Mouse (Mus musculus) adrenal gland, postnatal 10 days (tissue): ENCODE results near the gene Fli1. TPM values are rescaled to one million over a fixed set of nuclear protein-coding genes. Genes with fewer than 3 reads are reported as not detected.

Source experiments
- DNase-seq: peaks from one replicate; pipeline ENCODE4 v3.0.0; 2021; ENCODE audit warnings: mixed read lengths
- total RNA-seq, 2 experiments: library from RNA; stranded (reverse); gene quantifications; 2 replicates each; pipeline ENCODE4 v1.2.3; 2021

The Fli1 gene
- total RNA-seq, 2 experiments from 2014 or later, result 37.9 to 41.2 TPM

DNA sequence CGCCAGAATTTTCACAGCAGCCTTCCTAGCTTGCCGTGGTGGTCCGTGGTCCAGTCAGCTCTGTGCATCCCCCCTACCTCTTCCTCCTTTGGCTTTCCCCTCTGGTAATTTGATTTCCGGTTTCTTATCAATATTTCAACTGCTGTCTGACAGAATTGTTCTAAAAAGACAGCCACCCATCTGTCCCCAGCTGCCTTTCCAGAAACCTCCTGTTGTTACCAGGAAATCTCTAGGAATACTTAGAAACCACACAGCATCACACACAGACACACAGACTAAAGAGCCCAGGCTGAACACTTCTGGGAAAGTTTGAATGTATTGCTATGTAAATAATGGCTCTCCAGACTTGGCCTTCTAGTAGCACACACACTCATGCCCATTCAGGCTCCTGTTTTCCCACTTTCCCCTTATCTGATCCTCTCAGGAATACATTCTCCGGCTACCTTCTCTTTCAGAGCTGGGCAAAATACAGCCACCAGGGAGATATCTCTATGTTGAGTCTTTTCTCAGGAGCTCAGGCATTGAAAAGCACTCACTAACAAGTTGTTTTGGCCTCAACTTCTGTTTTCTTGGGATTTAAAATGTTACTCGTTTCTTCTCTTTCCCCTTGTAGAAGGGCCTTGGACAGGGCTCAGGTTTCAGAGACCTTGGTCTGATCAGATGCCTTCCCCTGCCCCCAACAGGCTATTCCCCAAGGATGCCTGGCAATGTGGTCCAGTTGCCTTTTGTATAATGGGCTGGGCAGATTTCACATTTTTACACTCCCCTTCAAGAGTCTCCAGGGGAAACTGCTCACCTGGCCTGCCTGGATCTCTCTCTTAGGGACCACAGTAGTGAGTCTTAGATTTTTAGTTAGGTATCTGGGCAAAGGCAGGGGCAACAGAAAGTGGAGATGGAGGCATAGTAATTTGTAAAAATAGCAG, 7.1 kb upstream of the Fli1 start:
- DNase-seq, result no peak

DNA sequence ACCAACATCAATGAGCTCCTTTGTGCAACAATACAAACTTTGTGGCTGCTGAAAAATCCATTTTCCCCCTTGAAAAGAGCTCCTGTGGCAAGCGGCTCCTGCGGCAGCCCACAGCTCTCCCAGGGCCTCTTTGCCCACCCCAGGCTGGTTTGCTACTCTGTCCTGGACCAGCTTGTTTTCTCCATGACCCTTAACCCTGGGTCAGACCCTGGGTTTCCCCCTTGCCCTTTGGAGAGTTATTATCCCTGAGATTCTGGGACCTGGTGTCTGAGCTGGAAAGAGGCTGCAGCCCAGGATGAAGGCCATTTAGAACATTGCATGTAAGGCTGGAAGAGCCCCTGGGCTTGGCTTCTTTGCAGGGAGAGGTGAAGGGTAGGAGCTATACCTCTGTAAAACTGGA, 4.1 kb upstream of the Fli1 start:
- no peak for DNase-seq

DNA sequence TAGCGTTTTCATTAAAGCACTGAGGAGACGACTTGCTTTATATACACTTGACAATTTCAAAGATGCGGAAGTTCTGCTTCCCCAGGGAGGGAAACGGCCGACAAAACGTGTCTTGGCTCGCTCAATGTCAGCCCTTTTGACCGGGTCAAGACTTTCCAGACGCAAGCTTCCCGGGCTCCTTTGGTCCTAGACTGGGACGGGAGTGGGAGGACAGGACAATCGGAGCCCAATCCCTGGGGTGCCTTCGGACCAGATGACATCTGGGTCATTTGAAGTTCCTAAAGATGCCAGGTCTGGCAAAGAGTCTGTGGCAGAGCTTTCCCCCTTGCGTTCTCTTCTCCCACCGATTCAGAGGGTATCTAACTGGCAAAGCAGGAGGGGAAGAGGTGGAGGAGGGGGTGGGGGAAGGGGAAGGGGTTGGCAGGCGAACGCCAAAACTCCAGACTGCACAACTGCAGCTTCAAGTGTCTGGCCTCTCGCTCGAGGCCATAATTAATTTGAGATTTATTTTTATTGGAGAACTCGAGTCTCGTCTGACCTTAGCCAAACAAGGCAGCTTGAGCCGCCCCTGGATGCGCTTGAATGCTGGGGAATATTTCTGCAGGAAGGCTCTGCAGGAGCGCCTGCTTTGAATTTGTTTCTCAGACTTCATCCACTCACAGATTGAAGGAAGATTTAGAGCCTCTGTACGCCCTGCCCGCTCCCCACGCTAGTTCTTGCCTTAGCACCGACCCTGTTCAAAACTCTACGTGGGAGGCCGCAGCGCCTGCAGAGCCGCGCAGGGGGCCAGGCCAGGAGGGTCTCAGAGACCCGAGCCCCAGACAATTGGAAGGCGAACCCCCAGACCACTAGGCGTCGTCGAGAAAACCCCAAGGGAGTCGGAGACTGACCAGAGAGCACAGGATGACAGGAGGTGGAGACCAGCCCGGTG, 2.3 kb upstream of the Fli1 start:
- DNase-seq, result no peak

DNA sequence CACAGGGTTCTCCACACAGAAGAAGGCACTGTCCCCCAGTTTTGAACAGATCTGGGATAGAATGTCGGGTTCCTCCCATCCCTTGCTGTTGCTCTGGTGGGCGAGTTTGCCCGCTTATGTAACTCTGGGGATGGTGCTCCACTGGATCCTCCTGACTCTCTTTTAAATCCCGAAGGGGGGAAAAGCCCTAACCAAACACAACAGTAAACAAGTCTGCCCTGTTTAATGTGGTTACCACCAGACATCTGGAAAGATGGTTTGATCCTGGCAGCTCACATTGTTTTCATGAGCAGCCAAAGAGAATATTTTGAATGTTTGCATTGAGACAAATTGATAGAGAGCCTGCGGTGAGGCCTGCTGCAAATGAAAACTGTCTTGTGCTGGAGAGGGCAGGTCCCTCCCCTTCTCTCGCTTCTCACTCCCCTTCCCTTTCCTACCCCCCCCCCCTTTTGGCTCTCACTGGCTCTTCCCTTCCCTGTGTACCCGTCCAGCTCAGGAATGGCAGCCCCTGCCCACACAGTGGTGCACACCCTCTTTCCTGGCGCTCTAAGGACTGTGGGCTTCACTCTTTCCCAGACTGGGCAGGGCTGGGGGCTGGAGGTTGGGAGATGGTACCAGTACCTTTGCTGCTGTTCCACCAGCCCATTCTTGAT, 1.4 kb upstream of the Fli1 start:
- no peak for DNase-seq

DNA sequence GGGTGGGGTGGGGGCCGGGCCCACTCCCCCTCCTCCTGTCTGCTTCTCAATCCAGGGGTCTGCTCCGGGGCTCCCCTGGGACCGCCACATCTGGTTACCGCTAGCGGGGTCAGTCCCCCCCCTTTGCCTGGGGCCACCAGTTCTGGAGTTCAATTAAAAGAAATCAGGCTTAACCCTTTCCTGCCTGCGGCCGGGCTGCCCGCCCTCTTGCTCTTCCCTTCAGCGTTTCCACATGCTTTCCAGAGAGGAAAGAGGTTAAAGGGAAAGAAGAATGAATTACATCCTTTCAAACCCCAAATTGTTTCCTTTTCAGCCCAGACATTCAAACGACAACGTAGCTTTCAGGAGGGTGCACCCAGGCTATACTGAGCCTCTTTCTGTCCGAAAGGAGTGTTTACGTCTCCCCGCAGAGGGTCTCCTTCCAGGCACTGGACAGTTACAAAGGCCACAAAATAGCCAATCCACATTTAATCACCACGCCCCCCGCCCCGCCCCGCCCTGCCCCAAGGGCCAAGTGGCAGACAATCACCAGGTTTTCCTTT, 450 bp upstream of the Fli1 start:
- no peak for DNase-seq

DNA sequence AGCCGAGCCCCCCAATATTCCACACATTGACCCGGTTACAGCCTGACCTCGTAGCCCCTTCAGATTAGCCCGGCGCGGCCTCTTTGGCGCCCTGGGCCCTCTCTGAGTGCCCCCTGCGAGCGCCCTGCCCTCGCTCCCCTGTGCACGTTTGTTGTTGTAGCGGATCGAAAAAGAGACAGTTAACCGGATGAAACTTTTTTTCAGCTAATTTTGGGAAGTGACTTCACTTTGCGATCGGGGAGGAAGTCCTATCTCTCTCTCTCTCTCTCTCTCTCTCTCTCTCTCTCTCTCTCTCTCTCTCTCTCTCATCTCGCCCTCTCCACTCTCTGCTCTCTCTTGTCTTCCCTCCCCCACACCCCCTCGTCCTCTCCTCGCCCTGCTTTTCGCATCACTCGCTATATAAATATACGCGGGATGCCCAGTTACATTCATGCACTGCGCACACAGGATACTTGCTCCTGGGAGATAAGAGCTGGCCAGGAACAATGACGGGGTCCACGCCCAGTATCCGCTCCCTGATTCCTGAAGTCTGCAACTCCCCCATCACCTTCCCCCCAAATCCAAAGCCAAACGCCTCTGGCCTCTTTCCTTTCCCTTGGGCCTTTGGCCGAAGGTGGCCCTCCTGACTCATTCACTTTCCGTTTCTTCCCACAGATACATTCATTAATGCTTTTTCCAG, 1.3 kb downstream of the Fli1 start:
- no peak for DNase-seq

DNA sequence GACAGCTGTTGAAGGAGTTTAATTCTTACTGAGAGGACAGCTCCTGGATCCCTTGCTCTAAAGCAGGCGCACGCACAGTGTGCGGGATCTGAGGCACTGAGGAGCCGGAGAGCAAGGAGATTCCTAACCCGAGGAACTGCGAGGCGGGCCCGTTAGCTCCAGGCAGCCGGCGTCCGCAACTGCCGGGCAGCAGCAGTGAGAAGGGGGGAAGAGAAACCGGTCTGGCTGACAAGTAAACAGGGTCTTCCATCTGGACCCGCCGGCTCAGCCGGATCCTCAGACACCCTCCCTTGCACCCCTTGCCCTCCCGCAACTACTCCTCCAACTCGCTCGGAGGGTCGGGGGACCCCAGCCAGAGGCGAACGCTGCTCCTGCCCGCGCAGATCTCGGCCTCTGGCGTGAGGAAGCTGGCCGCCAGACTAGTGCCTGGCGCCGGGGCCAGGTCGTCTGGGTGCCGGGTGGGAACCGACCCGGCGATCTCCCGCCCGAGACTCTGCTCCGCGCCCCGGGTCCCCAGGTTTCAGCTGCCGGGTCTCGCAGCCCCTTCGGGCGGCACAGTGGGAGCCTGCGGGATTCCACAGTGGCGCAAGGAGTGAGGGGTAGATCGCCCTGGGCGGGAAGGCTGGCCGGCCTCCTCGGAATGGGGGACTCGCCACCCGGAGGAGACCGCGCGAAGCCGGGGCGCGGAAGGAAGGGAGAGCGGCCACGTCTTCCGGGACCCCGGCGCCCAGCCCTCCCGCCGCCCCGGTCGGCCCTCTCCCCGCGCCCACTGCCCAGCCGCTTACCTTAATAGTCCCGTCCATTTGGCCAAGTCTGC, 2.0 kb downstream of the Fli1 start:
- peak; percentile 56 for DNase-seq

DNA sequence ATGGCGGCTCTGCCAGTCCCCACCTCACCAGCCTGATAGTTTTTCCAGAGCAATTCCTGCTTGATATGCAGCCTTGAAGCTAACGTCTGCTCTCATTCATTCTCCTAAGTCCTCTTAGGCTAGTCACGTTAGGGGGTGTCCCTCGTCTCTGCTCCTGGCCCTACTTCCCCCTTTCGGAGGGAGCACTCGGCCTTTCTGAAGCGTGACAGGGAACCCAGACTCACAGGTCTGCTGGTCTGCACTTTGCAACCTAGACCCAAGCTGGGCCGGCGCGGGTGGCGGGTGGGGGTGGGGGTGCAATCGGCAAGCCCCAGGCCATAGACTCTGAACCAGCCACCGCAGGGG, 2.6 kb downstream of the Fli1 start:
- DNase-seq, result peak; percentile 41

DNA sequence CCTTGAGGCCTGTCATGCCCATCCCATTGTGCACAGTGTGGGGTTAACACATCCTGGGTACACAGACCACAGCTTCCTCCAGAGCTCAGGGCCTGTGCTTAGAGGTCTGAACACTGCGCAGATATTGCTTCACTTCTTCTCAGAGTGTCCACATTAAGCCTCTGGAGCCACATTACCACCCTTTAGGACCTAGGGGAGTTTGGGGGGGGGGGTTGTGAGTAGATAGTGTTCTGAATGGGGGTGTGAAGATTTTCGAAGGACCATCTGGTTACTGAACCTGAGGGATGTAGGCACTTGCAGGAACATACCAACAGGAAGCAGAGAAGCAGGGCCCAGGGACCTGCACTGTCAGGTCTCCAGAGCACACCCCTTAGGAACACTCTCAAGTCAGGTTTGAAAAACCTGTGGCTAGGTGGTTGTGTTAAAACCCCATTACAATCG, 3.3 kb downstream of the Fli1 start:
- DNase-seq, result no peak

DNA sequence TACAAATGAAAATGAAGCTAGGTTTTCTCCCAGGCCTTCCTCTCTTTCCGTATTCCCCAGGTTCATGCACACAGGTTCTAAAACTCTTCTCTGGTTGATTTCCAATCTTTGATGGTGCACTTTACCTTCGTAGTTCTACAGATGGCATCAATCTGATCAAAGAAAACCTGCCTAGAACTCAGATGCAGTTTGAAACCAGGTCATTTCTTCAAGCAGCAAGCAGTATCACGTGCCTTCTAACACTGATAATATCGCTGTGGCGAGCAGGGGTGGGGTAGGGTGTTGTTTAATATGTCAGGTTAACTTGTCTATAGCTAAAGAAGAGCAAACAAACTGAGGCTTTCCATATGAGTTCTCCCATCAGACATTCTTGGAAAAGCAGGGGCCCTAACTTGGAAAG, 4.5 kb downstream of the Fli1 start:
- DNase-seq, result no peak

DNA sequence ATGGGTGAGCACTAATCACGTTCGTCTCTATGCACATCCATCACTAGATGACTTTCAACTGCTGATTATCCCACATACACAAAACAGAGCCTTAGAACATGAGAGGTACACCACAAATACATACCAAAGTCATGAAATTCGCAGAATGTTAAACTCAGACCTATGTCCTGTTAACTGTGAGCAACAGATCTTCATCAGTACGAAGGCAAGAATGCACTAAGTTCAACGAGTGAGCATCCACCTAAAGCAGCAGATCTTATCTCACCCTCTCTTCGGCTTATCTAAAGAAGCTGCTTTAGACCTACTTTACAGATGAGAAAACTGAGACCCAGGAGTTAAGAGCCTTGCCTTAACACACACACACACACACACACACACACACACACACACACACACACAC, 5.0 kb downstream of the Fli1 start:
- no peak for DNase-seq

DNA sequence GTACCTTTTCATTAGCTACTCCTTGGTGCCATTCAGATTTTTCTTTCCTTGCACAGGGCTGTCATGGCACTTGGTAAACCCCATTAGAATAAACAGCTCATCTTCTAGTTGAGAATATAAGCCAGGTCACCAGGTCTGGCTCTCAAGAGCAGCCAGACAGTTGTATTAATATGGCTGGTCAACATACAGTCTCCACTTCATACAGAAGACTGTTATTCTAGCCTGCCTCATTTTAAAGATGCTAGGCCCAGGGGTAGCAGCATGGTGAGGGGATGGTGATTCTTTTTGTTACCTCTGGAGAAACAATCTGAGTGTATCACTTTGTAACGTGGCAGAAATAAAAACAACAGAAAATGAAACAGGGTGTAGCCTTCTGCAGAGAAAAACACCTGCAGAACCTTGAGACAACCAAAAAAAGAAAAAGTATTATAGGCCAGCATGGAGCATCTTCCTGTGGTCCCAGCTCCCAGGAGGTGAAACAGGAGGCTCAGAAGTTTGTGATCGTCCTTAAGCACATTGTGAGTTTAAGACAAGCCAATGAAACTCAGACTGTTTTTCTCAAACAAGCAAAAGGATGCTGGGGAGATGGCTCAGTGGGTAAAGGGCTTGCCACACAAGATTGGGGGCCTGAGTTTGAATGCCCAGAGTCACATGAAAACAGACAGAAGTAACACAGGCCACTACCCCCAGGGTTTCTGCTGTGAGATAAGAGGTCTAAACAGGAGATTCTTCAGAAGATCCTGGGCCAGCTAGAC, 7.3 kb downstream of the Fli1 start:
- DNase-seq, result no peak

DNA sequence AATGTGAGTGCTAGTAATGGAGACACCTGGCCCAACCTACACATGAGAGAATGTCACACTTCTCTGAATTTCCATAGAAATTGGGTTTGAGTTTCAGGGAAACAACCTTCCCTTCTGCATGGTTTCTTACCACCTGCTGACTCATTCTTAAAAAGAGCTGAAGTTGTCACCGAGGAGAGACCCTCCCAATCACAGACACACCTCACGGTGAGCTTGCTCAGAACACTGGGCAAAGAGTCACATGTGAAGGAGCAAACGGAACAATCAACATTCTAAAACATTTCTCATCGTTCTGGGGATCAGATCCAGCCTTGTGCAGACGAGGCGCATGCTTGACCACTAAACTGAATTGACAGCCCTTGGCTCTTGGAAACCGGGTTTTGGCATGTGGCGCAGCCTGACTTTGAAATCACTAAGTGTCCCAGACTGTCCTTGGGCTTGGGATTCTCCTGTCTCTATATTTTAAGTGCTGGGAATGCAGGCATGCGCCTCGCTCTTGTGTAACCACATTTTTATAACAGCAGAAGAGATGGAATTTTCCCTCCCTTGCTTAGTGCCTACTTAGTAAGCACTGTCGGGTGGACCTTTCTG, 8.5 kb downstream of the Fli1 start:
- DNase-seq, result no peak

DNA sequence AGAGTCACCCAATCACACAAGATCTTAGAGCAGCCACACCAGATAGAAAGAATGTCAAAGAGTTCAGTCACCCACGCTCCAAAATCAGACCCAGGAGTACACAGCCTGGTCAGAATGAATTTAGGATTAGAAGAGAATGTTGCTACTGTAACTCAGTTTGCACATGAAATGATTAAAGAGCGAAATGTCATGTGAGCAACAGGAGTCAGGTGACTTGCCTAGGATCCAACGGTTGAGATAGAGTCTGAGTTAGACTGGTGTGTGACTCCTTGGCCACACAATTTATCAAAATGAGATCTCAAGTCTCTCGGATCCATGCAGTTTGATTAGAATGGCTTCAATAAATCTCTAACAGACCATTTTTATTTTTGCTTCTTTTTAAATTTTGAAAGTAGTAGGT, 11.1 kb downstream of the Fli1 start:
- no peak for DNase-seq

DNA sequence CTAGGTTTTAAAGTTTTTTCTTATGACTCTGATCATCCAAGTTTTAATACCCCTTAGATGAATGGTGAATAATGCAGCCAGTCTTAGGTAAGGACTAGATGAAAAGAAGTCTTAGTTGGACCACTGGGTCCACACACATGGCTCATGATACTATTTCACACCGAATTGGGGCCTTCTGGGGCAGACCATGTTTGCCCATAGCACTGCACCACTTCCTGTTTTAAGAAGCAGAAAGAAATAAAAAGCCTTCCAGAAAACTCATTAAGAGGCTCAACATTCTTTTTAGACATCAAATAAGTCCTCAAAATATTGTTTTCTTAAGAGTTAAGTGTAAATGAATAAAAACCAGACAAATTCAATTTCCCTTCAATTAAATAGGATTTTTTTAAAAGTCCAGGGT, 11.7 kb downstream of the Fli1 start:
- no peak for DNase-seq

DNA sequence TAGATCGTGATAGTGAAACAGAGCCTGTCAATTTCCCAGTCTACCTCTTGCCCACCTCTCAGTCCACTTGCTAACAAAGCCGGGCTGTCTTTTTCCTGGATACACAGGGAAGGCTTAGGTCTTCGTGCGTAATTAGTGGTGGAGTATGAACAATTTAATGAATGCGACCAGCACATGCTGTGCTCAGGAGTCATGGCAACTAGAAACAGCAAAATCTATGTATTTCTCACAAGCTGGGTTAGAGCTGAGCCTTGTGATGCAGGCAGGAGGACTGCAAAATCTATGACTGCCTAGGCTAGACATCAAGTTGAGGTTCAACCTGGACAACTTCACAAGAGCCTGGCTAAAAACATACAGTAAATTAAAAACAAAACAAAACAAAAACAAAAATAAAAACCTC, 12.5 kb downstream of the Fli1 start:
- DNase-seq, result no peak

DNA sequence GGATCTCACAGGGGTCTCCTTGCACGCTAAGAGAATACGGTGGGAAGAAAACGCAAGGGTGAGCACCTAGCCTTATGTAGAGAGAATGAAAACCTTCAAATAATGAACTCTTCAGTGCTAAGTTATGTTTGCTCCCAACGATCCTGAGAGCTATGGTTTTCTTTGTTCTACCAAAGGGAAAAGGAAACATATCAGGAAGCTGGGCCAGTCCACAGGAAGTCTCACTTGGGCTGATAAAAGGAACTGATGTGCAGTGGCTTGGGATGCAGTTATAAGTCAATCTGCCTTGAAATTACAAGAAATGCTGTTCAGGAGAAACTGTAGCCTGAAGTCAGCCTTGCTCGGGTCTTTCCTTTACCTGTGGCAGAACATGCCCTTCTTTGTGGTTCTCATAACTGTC, 13.1 kb downstream of the Fli1 start:
- DNase-seq, result no peak

DNA sequence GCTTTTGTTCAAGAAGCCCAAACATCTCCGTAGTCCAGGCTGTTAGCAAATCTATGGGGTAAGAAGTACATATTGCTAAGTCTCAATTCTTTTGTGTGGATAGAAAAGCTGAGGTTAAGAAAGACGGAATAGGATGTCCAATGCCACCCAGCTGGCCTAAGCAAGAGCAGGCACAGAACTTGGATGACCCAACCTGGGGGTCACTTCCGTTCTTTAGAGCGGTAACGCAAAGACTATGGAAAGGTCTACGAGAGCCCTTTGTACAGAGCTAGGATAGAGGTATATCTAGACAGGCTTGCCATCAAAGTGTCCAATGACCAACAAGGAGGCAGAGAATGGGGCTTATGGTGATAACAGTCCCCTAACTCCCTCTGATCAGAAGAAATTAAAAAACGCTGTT, 15.3 kb downstream of the Fli1 start:
- DNase-seq, result no peak

DNA sequence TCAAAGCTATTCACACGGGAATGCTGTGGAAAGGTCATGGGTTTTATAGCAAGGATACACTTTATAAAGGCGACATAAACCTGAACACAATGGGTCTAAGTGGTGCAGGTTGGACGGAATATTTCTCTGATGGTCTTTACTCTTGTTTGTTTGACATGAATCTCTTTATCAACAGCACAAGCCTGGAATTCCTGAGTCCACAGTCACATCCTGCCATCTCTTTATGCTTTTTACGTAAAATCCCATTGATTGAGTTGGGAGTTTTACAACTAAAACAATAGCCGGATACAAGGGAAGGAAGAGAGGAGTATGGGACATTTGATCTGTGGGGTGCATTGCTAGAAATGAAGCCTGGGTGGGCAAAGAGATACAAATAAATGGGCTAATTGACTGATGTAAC, 16.9 kb downstream of the Fli1 start:
- DNase-seq, result no peak
